Mouse (Mus musculus) right cerebral cortex, adult 2 months (tissue): ENCODE results near the gene Trpm1.

Experiments
- DNase-seq, 2 experiments: peaks; one replicate each; pipeline ENCODE4 v3.0.0; 2021 to 2022; ENCODE audit warnings: low spot score in 2 of 2

Trpm1 gene

GRCm38 (mm10) chr7:64163890-64164289 lies 10.3 kb downstream of the Trpm1 start:
- no peak for DNase-seq

DNA sequence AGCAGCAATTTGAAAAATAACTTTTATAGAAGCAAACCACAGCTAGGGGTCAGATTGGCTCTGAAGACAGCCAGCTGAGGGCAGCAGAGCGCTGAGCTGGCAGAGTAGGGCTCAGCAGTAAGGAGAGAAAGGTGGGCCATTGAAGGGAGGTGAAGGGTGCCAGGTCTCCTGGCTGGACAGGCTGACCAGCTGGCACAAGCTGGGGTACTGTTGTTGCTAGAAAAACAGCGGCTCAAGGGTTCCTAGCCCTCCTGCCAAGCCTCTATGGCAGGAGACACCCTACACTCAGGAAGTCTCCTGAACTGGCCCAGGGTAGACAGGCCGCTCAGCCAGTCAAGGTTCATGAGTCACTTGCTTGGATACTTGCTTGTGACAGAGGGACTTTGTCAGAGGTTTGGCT lies 11.4 kb downstream of the Trpm1 start:
- peak in 1 of 2 experiments; percentile 61 for DNase-seq

GRCm38 (mm10) chr7:64166025-64166424 lies 12.4 kb downstream of the Trpm1 start:
- no peak for DNase-seq

DNA sequence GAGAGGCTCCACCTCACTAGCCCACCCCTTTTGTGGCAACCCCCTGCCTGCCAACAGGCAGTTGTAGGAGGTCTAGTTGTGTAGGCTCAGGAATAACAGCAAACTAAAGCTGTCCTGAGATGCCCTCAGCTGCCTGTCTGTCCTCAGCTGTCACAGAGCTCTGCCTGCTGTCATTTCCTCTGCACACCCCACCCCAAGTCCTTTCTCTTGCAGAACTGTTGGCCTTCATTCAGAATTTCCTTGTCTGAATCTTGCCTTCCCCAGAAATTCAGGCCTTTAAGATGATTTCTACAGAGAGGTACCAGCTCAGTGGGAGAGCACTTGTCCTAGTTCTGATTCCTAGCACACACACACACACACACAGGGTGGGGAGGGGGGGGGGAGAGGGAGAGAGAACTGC lies 13.1 kb downstream of the Trpm1 start:
- DNase-seq, result no peak

DNA sequence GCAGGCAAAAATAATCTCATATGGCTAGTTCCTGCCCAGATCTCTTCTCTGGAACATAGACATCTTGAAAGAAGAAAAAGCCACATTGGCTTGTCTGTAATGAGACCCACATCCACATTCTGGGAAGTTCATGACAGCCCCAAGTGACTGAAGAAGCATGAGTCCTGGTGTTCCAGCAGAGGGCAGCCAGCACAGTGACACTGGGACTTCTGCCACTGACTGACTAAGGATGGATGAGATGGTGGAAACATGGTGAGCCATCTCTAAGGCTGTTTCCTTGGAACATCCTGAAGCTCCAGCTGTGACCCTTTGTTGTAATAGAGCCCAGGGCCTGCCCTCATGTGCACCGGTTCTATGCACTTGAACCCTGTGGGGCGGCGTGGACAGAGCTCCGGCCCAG lies 25.7 kb downstream of the Trpm1 start:
- no peak for DNase-seq

DNA sequence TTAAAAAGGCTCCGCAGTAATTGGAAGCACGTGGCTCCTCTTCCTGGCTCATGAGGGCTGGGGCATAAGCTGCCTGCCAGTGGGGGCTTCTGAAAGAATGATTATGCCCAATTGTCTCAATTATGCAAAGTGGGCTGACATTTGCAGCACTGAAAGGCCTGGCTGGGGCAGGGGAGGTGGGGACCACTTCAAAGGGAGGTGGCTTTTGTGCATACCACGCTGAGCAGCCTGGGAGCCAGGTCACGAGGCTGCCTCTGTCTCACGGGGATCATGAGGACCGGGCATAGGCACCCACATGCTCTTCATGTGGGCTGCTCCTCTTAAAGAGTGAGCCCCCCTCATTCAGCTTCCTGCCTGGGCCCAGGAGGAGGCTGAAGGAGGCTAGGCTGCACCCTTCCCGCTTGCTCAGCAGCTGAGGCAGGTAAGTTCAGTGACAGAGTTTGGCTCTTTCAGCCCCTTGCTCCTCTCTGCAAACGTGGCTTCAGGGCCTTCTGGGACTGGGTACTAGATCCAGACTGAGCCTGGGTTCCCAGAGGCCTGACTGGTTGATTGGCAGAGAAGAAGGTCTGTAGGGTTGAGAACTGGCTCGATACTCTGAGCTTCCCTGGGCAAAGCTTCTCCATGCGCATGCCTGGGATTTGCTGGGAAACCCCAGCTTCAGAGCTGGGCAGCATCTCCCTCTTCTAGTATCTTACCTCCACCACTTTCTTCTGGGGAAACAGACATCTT lies 31.7 kb downstream of the Trpm1 start:
- no peak for DNase-seq

DNA sequence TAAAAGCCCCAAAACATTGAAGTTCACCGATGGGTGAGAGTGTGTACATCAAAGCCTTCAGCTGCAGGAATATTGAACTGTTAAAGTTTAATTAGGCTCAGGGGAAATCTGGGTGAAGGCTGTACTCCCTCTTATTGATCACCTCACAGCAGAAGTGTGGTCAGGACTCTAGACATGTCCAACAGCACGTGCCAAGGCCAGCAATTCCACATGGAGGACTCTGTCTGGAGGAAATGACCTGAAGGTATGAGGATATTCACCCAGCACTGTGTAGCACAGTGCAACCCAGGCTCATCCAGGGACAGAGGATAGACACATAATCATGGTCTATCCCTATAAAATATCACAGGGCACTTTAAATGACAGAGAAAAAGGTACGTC lies 32.3 kb downstream of the Trpm1 start:
- no peak for DNase-seq

DNA sequence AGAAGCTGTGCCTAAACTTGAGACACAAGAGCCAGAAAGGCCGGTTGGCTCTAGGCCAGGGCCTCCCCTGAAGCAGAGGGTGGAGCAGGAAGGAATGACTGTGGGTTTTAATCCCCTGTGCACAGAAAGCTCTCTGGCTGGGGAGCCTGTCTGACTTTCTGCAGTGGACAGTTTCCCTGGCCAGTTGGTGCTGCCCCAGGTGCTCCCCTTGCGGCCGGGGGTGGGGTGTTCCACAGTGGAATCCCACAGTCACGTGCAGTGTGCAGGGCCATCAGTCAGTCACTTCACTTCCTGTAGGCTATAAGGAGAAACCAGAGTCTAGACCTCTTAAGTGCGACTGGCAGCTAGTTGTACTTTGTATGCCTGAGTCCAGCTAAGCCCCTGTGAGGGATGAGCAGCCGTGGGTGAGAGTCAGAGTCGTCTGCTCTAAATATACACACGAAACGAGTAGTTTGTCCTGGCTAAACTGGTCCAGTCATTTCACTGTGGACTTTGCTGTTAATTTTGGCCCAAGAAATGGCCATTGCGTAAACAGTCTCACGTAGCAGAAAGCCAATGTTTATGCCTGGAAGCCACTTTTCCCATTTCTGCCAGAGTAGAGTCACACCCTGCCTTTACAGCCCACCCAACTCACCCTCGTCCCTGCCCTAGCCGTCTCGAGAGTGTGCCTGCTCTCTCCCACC lies 38.8 kb downstream of the Trpm1 start:
- DNase-seq, result no peak

- no peak for DNase-seq
These were observed 39.8 kb downstream of the Trpm1 start for GRCm38 (mm10) chr7:64193476-64193875.

DNA sequence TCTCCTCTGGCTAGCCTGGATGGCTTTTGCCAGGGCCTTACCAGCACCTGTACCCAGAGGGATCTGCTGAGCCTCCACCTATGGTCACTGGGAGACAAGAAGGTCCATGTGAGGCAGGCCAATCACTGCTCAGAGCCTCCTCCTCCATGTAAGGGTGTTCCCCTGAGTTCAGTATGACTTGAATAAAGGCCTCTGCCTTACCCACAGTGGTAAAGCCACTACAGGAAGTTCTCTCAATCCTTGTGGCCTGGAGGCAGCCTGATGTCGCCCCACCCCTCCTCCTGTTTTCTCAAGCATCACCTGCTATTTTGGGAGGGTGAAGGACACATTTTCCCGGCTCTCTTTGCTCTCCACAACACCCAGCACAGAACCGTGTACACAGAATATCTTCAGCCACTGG lies 42.5 kb downstream of the Trpm1 start:
- DNase-seq, result no peak

GRCm38 (mm10) chr7:64208700-64209099 lies 55.1 kb downstream of the Trpm1 start:
- no peak for DNase-seq

- DNase-seq, result no peak
These were observed 59.2 kb downstream of the Trpm1 start for GRCm38 (mm10) chr7:64212870-64213269.

DNA sequence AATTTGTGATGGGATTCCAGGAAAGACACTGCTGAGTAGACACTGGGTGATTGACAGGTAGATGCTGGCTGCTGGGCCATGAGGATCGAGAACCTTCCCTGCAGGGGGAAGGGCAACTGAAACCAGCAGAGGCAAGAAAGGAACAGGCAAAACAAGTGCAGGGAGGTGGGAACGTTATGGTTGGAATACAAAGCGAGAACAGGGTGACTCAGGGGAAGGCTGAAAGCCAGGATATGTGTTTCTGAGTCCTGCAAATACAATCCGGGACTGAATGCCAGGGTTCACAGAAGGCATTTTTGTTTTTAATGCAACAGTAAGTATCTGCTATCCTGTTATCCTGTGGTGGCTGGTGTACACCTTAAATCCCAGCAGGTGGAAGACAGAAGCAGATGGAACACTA lies 60.4 kb downstream of the Trpm1 start:
- DNase-seq, result no peak

DNA sequence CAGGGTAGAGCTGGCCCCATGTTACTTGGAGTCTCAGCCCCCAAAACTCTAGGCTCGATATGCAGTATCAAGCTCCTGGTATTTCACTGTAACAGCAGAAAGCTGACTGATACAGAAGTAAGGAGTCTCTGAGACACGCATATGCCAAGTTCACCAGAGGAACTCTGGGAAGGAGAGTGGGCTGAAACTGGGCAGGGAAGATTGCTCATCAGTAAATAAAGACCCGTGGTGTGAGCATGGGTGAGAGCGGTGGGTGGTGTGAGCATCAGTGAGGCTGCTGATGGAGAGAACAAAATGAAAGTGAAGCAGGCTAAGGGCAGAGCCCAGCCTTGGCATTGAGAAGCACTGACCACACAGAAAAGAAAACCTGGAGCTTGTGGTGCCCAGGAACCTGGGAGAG lies 62.0 kb downstream of the Trpm1 start:
- DNase-seq, result peak; percentile 26 to 52

GRCm38 (mm10) chr7:64217428-64217827 lies 63.8 kb downstream of the Trpm1 start:
- DNase-seq, result no peak

DNA sequence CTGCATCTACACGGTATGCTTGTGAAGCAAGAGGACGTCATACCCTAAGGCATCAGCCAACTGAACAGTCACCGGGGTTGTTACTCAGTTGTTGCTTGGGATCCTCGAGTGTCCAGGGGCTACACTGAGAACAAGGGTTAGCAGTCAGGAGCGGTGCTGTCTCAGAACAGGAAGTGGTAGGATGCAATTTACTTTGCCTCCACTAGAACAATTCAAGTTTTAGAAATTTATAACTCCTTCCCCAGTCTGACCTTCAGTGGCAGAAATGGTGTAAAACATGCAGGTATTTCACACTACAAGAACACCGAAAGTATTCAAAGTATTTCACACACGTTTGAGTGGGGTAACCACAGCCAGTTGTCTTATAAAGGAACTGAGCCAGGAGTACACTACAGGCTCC lies 66.1 kb downstream of the Trpm1 start:
- no peak for DNase-seq

- DNase-seq, result no peak
These were observed 69.6 kb downstream of the Trpm1 start for GRCm38 (mm10) chr7:64223215-64223614.

DNA sequence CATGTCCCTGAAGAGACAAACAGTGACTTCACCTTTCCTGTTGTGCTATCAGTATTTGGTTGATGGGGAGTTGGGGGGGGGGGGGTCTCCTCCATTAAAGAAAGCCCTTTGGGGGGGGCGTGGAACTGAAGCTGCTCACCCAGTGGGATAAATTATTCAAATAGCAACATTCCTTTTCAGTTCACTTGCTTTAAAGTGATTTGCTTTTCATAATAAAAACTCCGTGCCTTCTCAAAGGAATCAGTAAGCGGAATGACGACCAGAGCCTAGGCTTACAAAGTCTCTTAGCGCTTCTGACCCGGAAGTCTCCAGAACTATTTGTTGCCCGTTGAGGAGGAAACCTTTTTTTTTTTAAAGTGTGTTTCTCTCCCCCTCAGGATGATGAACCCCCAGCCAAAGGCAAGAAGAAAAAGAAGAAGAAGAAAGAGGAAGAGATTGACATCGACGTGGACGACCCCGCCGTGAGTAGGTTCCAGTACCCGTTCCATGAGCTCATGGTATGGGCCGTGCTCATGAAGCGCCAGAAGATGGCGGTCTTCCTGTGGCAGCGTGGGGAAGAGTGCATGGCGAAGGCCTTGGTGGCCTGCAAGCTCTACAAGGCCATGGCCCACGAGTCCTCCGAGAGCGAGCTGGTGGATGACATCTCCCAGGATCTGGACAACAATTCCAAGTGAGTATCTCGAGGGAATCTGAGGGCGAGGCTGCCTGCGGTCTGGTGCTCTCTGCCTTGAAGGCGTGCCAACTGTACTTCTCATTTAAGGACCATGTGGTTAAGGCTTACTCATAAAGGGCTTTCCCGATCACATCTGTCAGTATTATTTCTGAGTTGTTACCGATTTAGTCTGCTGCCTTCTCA lies 72.9 kb downstream of the Trpm1 start:
- peak in 1 of 2 experiments; percentile 11 for DNase-seq

DNA sequence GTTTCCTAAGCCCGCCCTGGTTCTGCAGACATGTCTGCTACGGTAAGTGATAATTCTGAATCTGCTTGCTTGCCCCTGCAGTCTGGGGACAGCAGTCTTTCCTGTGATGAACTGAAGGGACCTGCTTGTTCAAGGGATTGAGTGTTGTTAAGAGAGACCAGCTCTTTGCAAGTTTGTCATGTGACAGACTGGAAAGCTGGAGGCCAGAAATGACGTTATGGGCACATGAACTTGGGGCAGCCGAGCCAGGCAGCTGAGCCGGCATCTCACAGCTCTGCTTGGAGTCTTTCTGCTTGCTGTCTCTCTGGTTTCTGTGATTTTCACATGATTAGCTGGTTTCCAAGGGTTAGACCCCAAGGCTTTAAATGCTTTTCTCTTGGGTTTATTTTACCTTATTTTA lies 74.0 kb downstream of the Trpm1 start:
- DNase-seq, result no peak

DNA sequence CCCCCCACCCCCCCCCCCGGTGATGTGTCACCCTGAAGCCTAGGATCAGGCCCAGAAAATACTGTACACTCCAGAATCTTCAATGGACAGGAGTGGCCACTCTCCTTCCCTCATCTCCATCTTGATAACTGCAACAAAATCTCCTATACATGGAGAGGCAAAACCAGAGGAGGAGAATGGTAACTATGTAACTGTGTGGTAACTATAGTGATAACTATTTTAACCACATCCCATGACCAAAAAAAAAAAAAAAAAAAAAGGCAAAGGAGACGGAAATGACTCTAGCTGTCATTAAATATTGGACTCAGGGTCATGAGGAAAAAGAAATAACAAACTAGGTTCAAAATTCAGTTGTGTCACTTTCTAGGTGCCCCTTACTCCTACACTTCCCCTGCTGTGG lies 74.7 kb downstream of the Trpm1 start:
- no peak for DNase-seq

GRCm38 (mm10) chr7:64229911-64230310 lies 76.3 kb downstream of the Trpm1 start:
- no peak for DNase-seq

GRCm38 (mm10) chr7:64231001-64231400 lies 77.4 kb downstream of the Trpm1 start:
- DNase-seq, result no peak

DNA sequence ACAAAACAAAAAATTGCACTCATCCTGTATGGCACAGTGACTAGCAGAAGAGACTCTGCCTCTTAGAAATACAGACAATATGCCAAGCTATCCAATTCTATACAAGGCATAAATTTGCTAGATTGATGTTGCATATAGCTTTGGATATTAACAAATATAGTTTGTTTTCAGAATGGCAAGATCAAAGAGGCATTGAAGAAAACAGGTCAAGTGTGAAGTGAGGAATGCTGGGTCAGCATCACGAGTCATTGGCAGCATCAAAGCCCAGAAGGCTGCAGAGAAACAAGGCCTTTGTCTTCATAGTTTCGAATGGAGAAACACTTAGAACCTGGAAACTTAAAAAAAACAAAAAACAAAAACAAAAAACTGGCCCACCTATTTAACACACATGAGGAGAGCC lies 78.4 kb downstream of the Trpm1 start:
- DNase-seq, result no peak
